Mouse (Mus musculus): ENCODE data around the gene Alg14.

DNA sequence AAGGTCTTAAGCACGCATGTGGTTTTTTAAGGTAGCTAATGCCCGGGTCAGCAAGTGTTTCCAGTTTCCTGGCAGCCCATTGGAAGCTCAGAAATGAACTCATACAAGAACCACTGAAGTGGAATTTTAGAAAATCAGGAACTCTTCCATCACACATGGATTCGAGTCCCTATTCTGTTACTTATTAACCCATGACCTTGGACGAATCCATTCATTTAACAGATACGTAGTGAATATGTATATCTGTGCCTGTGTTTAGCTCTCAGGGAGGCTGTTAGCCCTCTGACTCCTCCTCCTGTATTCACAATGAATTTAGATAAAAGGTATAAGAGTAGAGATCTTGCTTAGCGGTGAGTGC is 54.0 kb downstream of the Alg14 start:
- TF ChIP-seq GATA1 (IDR thresholded peaks at IDR 0.05; ENCODE audit: borderline replicate concordance, low read length) (no peak), FLI1 (IDR thresholded peaks at IDR 0.05; ENCODE audit: low read length) (no peak)

Measured in megakaryocyte, embryonic 14.5 days (primary cell).